Mouse (Mus musculus) gastrocnemius, postnatal 14 days (tissue): Measurements from ENCODE around the gene Tbxa2r. TPM values are rescaled to one million over a fixed set of nuclear protein-coding genes. Genes with fewer than 3 reads are reported as not detected.

Experiments used
- DNase-seq: peaks from one replicate; pipeline ENCODE4 v3.0.0; 2021; ENCODE audit warnings: mixed read lengths
- intact Hi-C: fragments of 180-260 bp; cut with DNase I; formaldehyde crosslinking; loops from one replicate; pipeline ENCODE4 v1.15.1; 2025; ENCODE audit warnings: low total_unique reads
- total RNA-seq, 2 experiments: library from RNA; stranded (reverse); gene quantifications; 2 replicates each; pipeline ENCODE4 v1.2.3; 2021

The Tbxa2r gene
- total RNA-seq, 2 experiments from 2014 or later: 1.5 to 2.2 TPM

DNA sequence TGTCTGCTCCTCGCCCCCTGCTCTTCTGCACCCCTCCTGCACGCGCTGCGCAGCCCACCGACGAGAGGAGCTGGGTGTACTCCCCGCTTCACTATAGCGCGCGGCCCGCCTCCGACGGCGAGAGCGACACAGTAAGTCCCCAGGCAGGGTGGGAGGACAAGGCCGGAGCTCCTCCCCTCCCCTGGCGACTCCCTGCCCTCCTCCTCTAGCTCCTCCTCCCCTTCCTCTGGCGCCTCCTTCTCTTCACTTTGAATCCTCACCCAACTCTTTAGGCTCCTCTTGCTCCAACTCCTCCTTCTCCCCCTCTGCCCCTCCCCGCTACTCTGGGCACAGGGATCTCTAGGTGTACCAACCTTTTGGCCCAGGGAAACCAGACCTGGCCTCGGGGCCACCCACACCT, 11.3 kb upstream of the Tbxa2r start:
- peak; percentile 44 for DNase-seq
- intact Hi-C loops: no loop called here

GRCm38 (mm10) chr10:81318589-81319329, 9.8 kb upstream of the Tbxa2r start:
- intact Hi-C loops: no loop called here
- no peak for DNase-seq

DNA sequence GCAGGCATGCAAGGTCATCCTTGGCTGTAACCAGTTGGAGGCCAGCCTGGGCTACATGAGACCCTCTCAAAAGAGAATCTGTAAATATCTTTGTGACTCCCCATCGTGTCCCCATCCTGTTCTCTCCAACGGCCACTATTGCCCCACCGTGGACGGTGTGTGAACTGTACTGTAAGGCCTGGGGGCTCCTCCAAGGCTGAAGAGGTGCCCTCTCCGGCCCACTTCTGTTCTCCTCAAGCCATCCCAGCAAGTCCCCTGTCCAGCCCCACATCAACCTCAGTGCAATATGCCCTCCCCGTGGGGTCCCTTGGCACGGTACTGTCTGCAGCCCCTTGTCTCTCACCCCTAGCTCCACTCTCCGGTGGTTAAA, 9.2 kb upstream of the Tbxa2r start:
- intact Hi-C loops: no loop called here
- no peak for DNase-seq

- DNase-seq: no peak
- intact Hi-C loops: no loop called here
Observed at GRCm38 (mm10) chr10:81319741-81320549, 8.6 kb upstream of the Tbxa2r start.

DNA sequence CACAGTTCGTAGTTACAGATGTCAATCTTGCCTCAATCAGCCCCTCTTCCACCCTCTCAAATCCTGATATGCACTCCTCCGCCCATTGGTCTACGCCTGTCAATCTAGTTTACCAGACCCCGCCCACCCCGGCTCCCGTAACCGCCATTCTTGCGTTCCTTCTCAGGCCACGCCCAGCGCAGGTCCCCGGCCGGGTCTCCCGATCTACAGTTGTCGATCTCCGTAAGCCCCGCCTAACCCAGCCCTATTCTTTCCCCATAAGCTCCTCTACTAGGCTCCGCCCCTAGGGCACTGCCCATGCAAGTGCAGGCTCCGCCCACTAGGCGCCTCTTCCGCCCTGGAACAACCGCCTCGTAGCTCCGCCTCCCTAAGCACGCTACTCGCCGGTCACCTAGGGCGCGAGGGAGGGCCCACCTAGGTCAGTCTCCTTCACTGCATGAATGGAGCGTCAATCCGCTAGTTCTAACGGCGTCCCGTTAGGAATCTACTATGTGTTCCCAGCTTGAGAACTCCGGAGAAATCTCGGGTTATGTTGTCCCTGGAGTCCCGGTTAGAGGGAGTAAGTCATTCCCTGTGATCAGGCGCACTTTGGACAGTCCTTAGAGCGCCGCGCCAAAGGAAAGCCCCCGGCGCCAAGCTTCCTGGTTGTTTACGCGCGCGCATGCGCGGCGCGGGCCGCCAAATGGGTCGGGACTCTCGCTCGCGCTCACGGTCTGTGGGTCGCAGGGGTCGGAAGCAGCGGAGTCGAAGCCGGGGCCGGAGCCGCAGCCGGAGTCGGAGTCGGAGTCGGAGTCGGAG, 7.8 kb upstream of the Tbxa2r start, which contains the start of gene Cactin:
Gene Cactin, plus strand, starts transcription at position 554 of the 798 bp plus-strand sequence.
- intact Hi-C loops: no loop called here
- peak; percentile 100 for DNase-seq

DNA sequence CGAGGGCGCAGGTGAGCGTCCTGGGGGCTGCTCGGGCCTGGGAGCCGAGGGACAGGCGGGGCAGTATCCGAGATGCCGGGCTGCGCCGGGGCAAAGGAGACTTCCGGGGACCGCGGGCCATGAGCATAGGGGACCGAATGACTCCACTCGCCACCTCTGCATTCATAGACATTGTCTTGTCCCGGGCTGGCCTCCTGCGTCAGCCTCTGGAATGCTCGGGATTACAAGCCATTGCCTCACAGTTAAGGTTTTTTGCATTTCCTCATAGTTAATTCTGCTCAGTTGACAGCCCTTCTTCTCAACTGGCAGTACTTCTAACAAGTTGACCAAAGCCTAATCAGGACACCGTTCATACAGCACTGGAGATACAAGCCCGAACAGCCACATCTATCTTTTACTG, 7.1 kb upstream of the Tbxa2r start:
- DNase-seq: no peak
- intact Hi-C loops: no loop called here

- DNase-seq: no peak
- intact Hi-C loops: no loop called here
Observed at GRCm38 (mm10) chr10:81322444-81322843, 6.1 kb upstream of the Tbxa2r start.

- intact Hi-C loops: no loop called here
- DNase-seq: no peak
Observed at GRCm38 (mm10) chr10:81323141-81323775, 5.3 kb upstream of the Tbxa2r start.

GRCm38 (mm10) chr10:81323791-81324530, 4.6 kb upstream of the Tbxa2r start:
- intact Hi-C loops: no loop called here
- no peak for DNase-seq

GRCm38 (mm10) chr10:81325176-81325575, 3.4 kb upstream of the Tbxa2r start:
- no peak for DNase-seq
- intact Hi-C loops: no loop called here

GRCm38 (mm10) chr10:81325781-81326180, 2.8 kb upstream of the Tbxa2r start:
- DNase-seq: no peak
- intact Hi-C loops: no loop called here

- intact Hi-C loops: no loop called here
- peak; percentile 27 for DNase-seq
Observed at GRCm38 (mm10) chr10:81326858-81327257, 1.7 kb upstream of the Tbxa2r start.

GRCm38 (mm10) chr10:81327959-81328358, 572 bp upstream of the Tbxa2r start:
- intact Hi-C loops: no loop called here
- no peak for DNase-seq

- DNase-seq: peak; percentile 66
- intact Hi-C loops: no loop called here
Observed at GRCm38 (mm10) chr10:81329194-81329975, 854 bp downstream of the Tbxa2r start.

DNA sequence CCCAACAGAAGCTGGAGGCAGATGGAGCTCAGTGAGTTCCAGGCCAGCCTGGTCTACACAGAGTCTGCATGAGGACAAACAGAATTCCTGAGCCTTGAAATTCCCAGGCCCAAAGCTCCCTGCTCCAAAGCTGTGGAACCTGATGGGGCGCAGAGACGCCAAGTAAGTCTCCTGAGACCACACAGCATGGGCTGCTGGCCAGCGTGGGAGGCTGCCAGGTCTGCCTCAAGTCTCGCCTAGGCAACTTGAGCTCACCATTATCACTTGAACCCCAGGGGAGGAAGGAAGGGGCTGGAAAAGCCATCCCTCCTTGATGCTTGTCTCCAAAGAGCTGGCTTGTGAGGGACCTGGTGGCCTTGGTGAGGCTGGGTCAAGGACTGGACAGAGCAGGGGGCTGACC, 1.5 kb downstream of the Tbxa2r start:
- intact Hi-C loops: no loop called here
- peak; percentile 53 for DNase-seq

DNA sequence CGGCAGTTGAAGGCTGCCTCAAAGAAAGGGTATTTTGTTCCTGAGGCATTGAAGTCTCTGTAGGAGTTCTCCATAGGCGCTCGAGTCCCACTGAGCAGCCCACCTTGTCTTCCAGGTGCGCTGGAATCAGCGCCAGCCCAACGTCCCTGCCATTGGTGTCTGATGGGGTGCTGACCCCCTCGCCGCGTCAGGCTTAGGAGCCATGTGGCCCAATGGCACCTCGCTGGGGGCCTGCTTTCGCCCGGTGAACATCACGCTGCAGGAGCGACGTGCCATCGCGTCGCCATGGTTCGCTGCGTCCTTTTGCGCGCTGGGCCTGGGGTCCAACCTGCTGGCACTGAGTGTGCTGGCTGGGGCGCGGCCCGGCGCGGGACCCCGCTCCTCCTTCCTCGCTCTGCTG, 3.7 kb downstream of the Tbxa2r start:
- DNase-seq: no peak
- intact Hi-C loops: no loop called here

DNA sequence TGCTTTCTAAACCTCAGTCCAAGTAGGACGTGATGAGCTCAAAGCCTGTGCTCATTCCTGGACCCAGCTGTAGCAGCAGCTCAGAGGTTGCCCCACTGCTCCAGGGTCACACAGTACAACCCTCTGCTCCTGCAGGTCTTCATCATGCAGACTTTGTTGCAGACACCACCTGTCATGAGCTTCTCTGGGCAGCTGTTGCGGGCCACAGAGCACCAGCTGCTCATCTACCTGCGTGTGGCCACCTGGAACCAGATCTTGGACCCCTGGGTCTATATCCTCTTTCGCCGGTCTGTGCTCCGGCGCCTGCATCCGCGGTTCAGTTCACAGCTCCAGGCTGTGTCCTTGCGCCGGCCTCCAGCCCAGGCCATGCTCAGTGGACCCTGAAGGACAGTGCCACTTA, 5.8 kb downstream of the Tbxa2r start:
- intact Hi-C loops: no loop called here
- DNase-seq: no peak
